Mouse (Mus musculus): ENCODE data around the gene Sftpd.

The Sftpd gene

DNA sequence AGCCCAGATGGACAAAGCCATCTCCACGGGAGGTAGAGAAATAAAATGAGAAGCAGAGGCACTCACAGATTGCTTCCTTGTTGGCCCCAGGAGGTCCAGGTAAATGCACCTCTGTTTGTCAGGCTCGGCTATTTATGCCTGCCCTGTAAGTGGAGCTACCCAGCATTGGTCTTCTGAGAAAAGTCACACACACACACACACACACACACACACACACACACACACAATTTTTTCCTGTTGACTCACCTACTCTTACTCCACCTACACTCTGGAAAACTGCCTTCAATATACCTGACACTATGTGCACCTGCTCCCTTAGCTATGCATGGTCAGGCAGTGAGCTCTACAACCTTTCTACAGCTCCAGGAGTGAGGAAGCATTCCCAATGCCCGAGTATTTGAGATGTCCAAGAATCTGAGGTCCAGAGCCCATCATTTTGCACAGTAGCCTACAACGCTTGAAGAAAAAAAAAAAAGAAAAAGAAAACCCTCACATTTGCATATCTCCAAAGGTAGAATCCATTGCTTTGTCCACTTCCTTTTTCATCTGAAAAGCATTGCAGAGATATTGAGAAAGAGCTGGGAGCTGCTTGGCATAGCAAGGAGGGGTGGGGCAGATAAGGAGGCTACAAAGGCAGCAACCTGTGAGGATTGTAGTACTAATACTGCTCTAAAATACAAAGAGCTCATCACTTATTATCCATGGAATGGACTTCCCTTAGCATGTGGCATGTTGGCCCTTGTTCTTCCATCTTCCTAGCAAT lies at the start of gene Sftpd:
Gene Sftpd (minus strand): TSS at position 91 of the 763 bp plus-strand sequence.
- no peak for DNase-seq

DNA sequence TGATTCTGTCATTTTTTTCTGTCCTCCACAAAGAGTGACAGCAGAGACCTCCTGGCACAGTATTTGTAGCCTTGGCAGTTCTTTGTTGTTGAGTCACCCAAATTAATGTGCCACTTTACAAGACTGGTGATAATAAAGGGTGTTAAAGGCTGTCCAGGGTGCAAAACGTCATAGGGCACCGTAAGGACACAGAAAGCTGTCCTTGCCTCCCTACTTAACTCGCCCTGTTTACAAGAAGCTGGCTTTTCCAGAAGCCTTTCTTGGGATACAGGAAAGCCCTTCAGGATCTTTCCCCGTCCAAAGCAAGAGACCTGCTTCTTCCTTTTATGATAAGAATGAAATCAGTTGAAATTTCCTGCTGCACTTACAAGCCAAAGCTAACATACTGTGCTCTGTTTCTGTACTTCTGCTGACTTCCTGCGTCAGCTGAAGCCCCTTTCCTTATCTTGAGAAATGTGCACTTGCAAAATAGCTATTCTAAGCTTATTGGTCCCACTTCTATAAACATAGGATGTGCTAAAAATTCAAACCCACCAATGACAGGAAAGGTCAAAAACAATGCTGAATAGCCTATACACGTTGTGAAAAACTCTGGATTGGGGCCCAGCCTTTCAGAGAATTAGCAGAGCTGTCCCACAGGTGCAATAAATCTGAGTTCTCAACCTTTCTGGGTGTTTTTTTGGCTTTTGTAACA lies 13.2 kb upstream of the Sftpd start:
- no peak for DNase-seq

DNA sequence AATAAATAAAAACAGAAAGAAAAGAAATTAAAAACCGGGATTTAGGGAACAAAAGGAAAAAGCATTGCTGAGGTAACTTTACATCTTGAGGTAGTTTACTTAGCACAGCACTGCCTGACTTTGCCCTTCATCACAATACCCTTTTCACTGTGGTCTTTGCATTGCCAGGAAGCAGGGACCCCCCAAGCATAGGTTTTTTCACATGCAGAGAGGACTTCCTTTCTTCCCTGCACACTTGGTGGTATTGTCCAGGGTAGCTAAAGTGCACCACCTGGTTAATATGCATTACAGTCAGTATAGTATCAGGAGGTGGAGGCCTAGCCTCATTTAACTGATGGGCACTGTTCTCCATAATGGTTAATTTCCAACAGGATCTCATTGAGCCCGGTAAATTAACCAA lies 4.5 kb upstream of the Sftpd start:
- no peak for DNase-seq

- no peak for DNase-seq
Observed at GRCm38 (mm10) chr14:41174802-41175201, 10.1 kb downstream of the Sftpd start.

- no peak for DNase-seq
Observed at GRCm38 (mm10) chr14:41170514-41170913, 14.4 kb downstream of the Sftpd start.

- no peak for DNase-seq
Observed at GRCm38 (mm10) chr14:41168567-41168966, 16.4 kb downstream of the Sftpd start.

DNA sequence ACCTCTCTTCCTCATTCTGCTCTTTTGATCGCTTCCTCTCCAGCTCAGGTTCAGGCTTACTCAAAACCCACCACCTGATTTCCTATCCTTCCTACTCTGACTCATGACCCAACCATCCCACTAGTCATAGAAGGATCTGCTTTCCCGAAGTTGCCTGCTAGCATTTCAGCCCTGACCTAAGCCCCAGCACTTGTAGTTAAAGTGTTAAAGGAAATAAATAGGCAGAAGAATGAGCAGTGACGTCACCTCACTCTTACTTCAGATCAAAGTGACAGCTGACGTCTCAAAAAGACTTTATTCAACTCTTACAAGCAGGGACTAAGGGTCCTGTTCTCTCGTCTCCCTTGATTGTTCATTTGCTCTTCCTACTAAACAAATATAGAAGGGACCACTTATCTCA lies 17.7 kb downstream of the Sftpd start:
- no peak for DNase-seq

- no peak for DNase-seq
Observed at GRCm38 (mm10) chr14:41162663-41163062, 22.3 kb downstream of the Sftpd start.

DNA sequence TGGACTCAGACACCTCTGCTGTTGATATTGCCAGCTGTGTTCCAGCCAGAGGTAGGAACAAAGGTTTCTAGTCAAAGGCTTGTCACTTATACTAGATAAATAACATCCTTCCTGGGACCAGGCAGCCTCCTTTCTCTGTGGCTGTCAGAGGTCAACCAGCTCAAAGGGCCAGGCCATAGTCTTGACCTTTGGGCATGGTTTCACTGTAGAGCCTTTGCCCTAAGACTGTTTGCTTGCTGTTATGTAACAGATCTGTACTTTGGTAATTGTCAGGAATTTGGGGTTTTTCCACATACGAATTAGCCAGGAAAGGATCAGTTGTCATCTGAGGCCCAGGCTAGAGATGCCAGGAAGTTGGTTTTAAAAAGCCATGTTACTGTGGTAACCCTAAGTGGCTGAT lies 24.2 kb downstream of the Sftpd start:
- DNase-seq = no peak

DNA sequence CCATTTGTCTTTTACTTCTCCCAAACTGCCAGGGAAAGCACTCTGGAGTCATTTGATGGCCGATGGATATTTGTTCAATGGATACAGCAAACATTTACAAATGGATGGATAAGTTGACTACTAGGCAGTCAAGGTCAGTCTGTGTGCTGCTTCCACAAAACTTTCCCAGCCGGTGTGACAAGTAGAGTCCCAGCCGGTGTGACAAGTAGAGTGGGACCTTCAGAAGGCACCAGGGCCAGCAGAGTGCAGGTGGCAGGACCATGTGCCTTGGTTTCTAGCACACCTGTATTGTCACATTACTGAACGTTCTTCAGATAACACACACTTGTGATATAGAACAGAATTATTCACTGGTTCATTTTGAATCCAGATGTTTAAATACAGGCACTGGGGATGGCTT lies 24.9 kb downstream of the Sftpd start:
- no peak for DNase-seq

DNA sequence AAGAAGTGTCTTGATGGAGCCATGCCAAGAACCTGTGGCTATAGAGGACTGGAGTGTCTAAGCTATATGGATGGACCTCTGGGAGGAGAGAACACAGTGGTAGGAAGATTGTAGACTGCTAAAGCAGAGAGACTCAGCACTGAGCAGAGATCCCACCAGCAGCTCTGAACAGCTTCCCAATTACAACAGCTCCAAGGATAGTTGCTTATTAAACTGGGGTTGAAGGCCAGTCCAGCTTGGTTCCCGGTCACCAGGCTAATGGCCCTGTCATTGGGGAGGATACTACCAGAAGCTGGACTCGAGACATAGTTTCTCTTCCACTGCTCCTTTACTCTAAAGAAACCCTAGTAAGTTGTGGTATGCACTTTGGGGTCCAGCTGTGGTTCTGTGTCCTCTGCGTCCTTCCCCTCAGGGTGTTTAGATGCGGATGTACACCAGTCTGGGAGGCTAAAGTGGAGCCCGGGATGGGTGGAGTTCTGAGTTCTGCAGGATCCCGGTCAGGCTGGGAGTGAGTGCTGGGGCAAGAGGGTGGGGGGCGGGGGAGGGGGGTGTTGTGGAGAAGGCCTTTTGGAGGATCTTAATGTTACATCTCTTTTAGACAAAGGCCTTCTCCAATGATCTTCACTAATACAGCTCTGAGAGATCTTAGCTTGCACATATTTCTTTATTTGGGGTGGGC lies 33.6 kb downstream of the Sftpd start, which contains the start of gene Mbl1:
Gene Mbl1 (plus strand): TSS at position 239 of the 679 bp plus-strand sequence.
- no peak for DNase-seq

DNA sequence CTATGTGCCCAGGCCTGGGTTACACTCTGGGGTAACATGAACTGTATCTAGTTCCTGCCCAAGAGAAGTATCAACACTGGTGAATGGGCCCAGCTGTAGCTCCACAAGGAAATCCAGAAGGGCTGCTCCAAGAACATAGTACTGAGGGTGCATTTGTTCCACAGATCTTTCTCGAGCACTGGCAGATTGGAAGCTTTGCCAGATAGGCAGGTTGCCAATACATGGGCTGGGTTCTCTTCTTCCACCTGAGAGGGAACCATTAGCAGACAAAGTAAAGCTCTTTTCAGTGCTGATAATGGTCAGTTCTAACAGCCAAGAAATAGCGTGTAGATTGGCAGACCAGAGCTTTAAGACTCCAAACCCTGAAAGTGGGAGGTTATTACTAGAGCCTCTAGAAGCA lies 37.6 kb downstream of the Sftpd start:
- DNase-seq = no peak

DNA sequence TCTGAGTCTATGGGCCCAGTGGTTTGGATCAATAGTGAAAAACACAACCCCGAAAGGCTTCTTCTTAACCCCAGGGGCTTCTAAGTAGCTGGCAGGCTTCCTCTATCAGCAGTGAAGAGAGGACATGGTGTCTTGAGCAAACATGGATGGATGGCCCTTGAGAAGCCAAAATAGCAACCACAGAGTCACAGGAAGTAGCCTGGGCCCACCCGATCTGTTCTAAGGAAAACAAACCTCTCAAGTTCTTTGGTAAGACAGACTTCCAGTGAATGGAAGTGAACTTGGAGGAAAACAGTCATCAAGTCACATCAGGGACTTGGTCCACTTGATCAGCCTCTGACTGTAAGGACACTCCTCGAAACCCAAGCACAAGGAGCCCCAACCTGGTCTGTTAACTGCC lies 38.0 kb downstream of the Sftpd start:
- no peak for DNase-seq

DNA sequence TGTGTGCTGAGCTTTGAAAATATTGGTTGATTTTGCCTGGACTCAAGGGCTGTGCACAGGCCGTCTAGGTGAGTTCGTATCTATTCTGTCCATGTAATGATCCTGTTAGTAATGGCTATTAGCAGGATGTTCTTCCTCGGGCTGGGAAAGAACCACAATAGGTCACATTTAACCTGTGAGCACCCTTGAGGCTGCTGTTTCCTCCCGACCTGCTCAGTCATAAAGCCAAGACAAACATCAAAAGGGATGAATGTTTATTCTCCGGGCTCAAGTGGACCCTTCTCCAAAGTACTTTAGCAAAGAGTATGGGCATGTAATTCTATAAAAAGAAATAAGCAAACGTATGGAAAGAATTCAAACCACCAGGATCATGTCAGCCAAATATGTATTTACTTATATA lies 38.9 kb downstream of the Sftpd start:
- no peak for DNase-seq

GRCm38 (mm10) chr14:41140686-41141085 lies 44.3 kb downstream of the Sftpd start:
- DNase-seq = no peak

GRCm38 (mm10) chr14:41137006-41137405 lies 47.9 kb downstream of the Sftpd start:
- no peak for DNase-seq

GRCm38 (mm10) chr14:41131540-41131939 lies 53.4 kb downstream of the Sftpd start, which contains the start of gene Sftpa1:
TSS of gene Sftpa1 (plus strand) at chr14:41131782.
- DNase-seq = no peak

GRCm38 (mm10) chr14:41127997-41128396 lies 57.0 kb downstream of the Sftpd start:
- DNase-seq = no peak

DNA sequence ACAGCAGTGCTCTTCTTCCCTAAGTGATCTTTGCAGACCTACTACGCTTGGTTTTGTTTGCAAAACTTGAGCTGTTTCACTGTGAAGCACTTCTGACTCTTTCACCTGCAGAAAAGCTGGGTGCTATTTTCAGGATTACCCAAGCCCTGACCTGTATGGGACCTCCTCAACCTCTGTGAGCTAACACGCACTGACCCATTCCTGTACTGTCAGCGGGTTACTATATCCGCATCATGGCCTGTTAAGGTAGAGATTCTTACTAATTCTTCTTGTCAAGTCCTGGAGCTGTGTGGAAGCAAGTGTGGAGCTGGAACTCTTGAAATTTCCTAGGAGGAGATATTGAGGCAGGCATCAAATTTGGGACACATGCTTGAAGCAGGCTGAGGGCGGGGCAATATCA lies 60.3 kb downstream of the Sftpd start:
- no peak for DNase-seq
